Mouse (Mus musculus) heart, adult 18-20 months (tissue): ENCODE measurements around the gene Ccdc172. TPM values are rescaled to one million over a fixed set of nuclear protein-coding genes. Genes with fewer than 3 reads are reported as not detected.

Experiments
- DNase-seq, 2 experiments: peaks; one replicate each; pipeline ENCODE4 v3.0.0; 2021 to 2022; ENCODE audit warnings: mixed read lengths in 1 of 2
- long read RNA-seq, 2 experiments: library from polyadenylated mRNA; stranded (forward); transcript quantifications; one replicate each; pipeline ENCODE4 v2.0.0; 2021
- total RNA-seq, 2 experiments: library from RNA; stranded (reverse); gene quantifications; 2 replicates each; pipeline ENCODE4 v1.2.3; 2021

The Ccdc172 gene
- total RNA-seq, result not detected
- long read RNA-seq, experiment 1, result 0 reads
- long read RNA-seq, experiment 2, result 0 reads

GRCm38 (mm10) chr19:58511818-58512217, at the start of gene Ccdc172:
TSS of gene Ccdc172 (plus strand) at chr19:58511993.
- DNase-seq, result no peak

DNA sequence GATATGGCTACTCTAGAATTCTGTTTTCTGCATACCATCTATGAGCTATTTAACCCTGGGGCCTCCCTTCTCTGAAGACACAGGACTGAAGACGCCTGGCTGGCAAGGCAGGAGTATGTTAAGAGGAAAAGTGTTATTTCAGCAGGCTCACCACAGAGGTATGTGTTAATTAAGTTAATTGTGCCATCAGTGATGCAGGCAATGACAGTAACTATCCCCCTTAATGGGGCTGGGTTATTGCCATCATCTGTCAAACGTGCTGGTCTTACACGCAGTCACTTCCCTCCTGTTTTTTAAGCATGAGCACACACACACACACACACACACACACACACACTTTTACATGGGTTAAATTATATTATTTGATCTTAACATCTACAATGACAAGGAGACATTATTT, 48.0 kb upstream of the Ccdc172 start:
- DNase-seq, result no peak

DNA sequence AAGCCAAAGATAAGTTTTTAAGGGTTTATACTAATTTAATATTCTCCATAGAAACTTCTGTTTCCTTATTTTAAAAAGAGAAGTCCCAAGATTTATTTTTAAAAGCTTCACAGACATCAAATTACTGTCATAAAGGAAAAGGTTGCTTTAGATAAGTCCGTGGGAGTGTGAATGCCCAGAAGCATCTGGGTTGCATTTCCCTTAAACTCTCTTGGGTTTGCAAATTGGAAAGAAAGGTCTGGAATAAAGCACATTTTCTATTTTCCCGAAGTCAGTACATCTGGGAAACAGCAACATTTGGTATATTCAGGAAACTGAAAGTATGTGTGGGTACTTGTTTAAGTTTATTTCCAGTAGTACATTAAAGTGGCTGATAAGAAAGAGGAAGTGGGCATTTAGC, 43.5 kb upstream of the Ccdc172 start:
- DNase-seq, result no peak

GRCm38 (mm10) chr19:58469421-58469820, 42.4 kb upstream of the Ccdc172 start:
- DNase-seq, result peak; percentile 68 to 92

DNA sequence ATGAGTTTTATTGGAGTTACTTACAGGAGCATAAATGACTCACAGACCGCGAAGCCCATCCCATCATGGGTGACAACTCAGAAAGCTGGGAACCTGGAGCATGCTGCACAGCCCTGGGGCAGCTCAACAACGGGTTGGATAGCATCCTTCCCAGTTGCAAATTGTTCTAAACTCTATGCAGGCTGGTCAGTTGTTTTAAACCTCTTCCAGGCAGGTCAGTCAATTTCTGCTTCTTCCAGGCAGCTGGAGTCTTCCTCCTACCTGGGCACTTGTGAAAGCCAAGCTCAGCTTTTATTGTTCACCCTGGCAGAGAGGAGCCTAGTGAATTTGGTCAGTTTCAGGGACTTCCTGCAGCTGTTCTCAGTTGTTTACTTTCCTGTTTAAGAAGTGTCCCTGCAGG, 37.5 kb upstream of the Ccdc172 start:
- no peak for DNase-seq

DNA sequence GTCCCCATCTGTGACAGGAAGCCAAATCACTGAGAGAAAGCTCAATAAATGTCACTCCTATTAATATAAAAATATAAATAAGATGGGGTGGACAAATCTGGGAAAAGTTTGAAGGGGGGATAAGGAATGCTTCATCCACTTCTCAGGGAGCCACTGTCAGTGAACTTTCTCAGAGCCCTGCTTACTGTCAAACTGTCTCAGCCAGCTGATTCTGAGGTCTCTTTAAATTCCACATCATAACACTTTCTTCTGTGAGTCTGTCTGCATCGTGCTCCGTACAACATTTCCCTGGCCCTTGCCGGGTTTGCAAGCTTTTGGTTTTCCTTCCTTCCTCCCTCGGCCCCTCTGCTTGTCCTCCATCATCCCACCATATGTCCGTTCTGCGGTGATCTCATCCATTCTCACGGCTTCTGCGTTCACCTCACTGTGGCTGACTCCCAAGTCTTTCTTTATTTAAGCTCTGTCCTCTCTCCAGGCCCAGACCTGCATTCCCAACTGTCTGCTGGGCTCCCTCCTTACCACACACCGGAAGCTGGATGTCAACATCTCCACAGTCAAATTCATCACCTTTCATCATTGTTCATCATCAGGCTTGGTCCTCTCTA, 29.3 kb upstream of the Ccdc172 start:
- DNase-seq, result no peak

DNA sequence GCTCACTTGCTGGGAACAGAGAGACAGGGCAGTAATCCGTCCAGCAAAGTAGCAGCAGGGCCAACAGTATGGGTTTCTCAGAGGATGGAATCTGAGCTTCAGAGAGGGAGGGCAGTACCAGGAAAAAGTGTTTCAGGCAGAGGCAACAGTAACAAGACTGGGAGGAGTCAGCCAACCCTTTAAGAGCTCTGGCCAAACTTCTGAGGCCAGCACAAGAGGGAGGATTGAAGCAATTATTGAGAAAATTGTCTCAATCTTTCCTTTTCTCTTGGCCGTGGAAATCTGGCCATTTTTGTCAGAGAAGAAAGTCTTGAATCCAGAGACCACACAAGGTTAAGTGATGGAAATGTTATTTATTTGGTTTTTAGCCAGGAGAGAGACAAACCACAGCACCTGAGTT, 25.1 kb upstream of the Ccdc172 start:
- no peak for DNase-seq

GRCm38 (mm10) chr19:58497106-58497505, 14.7 kb upstream of the Ccdc172 start:
- DNase-seq, result no peak

DNA sequence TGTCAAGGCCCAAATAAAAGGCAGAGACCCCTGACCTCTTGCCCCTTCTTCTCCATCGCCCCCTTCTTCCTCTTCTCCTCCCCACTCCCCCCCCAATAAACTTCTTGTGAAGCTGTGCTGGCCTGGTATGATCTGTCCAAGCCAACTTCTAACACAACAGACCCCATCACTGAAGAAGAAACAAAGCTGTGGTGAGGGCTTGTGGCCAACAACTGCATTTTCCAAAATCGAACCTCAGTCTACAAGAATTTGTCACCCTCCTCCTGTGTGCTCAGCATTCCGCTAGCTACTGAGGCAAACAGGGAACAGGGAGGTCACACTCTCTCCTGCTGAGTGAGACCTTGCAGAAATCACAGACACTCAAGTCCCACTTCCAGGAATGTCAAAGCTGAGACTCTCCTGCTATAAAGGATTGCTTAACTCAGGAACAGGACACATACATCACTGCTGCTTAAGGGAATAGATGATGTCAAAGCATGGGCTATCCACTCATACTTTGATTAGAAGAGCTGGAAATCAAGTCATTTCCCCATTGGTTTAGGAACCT, 12.3 kb upstream of the Ccdc172 start:
- no peak for DNase-seq

- DNase-seq, result no peak
Observed at GRCm38 (mm10) chr19:58500049-58500448, 11.7 kb upstream of the Ccdc172 start.

GRCm38 (mm10) chr19:58521696-58522095, 9.9 kb downstream of the Ccdc172 start:
- no peak for DNase-seq

DNA sequence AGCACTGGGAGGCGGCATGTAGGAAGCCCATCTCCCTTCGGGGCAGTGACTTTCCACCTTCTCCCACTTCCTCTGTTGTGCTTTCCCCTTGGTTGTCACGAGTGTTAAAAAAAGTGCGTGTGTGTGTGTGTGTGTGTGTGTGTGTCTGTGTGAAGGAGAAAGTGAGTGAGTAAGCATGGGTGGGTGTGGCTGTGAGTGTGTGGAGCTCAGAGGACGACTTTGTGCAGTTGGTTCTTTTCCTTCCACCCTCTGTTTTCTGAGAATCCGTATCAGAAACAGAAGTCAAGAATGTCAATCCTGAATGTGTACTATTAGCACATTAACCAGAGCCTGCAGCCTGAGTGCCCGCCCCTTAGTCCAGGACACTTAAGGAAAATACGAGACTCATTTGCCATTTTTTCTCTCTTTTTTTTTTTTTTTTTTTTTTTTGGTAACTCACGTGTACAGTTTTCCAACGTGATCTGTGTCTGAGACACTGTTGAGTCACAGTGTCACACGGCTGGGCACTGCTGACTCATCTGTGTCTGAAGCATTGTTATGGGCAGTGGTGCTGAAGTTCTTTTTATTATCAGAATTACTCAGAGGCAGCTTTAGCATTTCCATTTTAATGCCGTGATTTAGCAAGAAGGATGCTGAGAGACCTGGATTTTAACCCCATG, 12.1 kb downstream of the Ccdc172 start:
- DNase-seq, result no peak

- DNase-seq, result no peak
Observed at GRCm38 (mm10) chr19:58525457-58526239, 13.9 kb downstream of the Ccdc172 start.

- DNase-seq, result no peak
Observed at GRCm38 (mm10) chr19:58533077-58533476, 21.3 kb downstream of the Ccdc172 start.

- DNase-seq, result no peak
Observed at GRCm38 (mm10) chr19:58536691-58537090, 24.9 kb downstream of the Ccdc172 start.

- no peak for DNase-seq
Observed at GRCm38 (mm10) chr19:58540396-58540795, 28.6 kb downstream of the Ccdc172 start.

DNA sequence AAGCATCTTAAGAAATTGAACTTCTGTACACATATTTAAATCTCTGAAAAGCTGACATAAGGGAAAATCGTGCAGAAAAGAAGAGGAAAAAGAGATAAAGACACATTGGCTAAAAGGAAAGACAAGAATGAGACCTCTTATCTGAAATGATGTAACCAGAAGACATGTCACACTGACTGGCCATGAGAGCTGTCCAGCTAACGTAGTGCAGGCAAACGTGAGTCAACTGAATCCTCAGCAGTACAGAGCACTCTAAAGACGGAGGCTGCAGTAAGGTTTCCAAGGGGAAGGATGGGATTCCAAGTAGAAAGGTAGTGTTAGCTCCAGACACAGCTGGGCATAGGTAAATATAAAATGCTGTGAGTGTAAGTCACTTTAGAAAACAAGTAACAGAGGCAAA, 36.6 kb downstream of the Ccdc172 start:
- DNase-seq, result no peak

DNA sequence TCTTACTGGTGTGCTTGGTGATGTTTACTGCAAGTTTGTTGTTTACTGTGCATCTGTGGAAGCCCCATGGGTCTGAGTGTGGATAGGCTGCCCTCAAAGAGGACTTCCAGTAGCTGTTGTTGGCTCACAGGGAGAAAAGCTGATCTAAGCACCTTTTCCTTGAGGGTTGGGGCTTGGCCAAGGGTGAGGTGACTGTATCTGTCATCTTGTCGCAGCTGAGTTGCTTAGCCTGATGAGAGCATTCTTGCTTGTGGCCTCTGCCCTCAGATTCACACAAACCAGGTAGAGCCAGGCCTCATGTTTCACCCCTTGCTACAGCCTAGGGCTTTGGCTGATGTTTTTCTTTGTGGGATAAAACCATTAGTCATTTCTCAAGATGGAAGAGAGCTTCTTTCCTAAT, 38.7 kb downstream of the Ccdc172 start:
- DNase-seq, result no peak

DNA sequence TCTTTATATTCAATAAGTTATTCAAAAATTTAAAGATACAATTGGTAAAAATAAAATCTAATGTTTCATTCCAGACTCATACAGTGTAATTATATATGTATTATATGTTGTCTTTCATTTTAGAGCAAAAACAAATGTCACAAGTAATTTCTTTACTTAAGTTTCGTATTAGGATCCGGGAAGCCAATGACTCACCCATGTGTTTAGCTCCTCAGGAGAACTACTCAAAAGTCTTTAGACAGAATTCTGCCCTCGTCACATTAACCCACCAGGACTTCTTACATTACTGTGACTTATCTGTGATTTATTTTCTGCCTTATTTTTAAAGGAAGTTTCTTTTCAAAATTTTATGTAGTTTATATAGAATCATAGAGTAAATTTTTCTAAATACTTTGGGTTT, 39.1 kb downstream of the Ccdc172 start:
- DNase-seq, result no peak

DNA sequence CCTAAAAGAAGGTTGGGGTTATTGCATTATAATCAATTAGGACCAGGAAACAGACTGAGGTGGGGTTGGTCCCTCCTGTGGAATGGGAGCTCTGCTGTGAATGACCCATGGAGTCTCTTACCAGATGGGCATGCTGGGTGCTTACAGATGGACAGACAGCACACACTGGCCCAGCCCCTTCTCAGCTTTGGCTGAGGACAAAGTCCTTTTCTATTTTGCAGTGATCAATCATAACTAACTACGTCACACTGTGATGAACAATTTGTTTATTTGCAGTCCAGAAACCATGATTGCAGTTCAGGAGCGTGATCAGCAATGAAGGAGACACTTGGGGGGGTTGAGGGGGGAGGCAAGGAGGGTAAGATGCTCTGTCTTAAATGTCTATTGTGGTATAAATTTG, 43.2 kb downstream of the Ccdc172 start:
- DNase-seq, result no peak

DNA sequence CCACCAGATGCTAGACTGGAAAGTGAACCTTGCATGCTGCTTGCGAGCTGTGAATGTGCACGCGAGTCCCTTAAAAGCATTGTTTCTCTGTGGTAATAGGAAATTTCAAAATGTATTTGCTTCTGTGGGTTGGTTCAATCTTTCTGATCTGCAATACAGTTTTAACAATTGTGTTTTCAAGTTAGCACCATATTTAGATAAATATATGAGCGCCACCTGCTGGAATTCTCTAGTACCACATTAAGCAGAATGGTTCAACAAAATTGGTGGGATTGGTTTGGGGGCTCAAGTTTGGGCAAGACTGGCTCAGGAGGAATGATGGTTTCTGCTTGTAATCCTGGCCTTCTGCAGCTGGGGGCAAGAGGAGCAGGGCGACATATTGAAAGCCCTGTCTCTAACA, 46.6 kb downstream of the Ccdc172 start:
- peak; percentile 2 to 61 for DNase-seq

GRCm38 (mm10) chr19:58562301-58562815, 50.6 kb downstream of the Ccdc172 start:
- no peak for DNase-seq

GRCm38 (mm10) chr19:58571566-58571965, 59.8 kb downstream of the Ccdc172 start:
- no peak for DNase-seq
